21 mouse cellular contexts compared by ENCODE assay signal in genomic region chr14:67538696-67539095, GRCm38 (mm10).
DNase-seq lines count a peak whose midpoint lies in the region; ATAC-seq and TF ChIP-seq lines count a peak whose summit lies in the region.
"Had no signal": no experiment of that assay in that cellular context is flagged by ENCODE, and none has a peak within 500 bp of the region (broad histone marks: within the 10 kb centered on the region; RNA-seq: fewer than 3 reads in every experiment).

No protein-coding gene starts in this region.

- no peak overlapping the region for H3K4me3 ChIP-seq in heart, embryonic 11.5 days (ENCODE audit: low read depth, low read length)
- no peak overlapping the region for H3K4me3 ChIP-seq in heart, postnatal 0 days (ENCODE audit: low read depth, low read length)
- H3K4me3 ChIP-seq: embryonic facial prominence, embryonic 12.5 days; forebrain, embryonic 10.5 days; heart, adult 2 months; hindbrain, embryonic 12.5 days had no signal

- H3K27me3 ChIP-seq in heart, embryonic 11.5 days (ENCODE audit: control insufficient read depth, insufficient read depth, low read length), result no peaks in the 10 kb centered on the region
- no peaks in the 10 kb centered on the region for H3K27me3 ChIP-seq in heart, postnatal 0 days (ENCODE audit: control insufficient read depth, insufficient read depth, low read length)
- H3K27me3 ChIP-seq: embryonic facial prominence, embryonic 12.5 days; hindbrain, embryonic 12.5 days had no signal

- TF ChIP-seq EP300 in heart, postnatal 0 days (IDR thresholded peaks at IDR 0.05; ENCODE audit: low read depth), result no peak

- H3K4me1 ChIP-seq in heart, embryonic 11.5 days (ENCODE audit: control insufficient read depth, insufficient read depth, low read length), result 0 out of 2 replicates have a peak, but pooled peaks cover 2% of the 10 kb centered on the region
- 0 out of 2 replicates have a peak, but pooled peaks cover 4% of the 10 kb centered on the region for H3K4me1 ChIP-seq in heart, postnatal 0 days (ENCODE audit: control insufficient read depth, insufficient read depth)

- H3K9ac ChIP-seq in heart, embryonic 11.5 days (ENCODE audit: low read depth, low read length), result no peak overlapping the region
- H3K9ac ChIP-seq in heart, postnatal 0 days (replicated peaks; ENCODE audit: low read depth, low read length), result no peak overlapping the region
- H3K9ac ChIP-seq: embryonic facial prominence, embryonic 12.5 days; hindbrain, embryonic 12.5 days had no signal

- WGBS in heart, embryonic 11.5 days (ENCODE audit: insufficient replicate concordance), result 53% methylated on average over 9 of the region's 9 CpGs
- WGBS in heart, postnatal 0 days, result 46% methylated on average over 9 of the region's 9 CpGs

- H3K9me3 ChIP-seq in heart, embryonic 11.5 days (replicated peaks; ENCODE audit: control insufficient read depth, low read length), result peaks cover 2% of the 10 kb centered on the region
- H3K9me3 ChIP-seq in heart, postnatal 0 days (replicated peaks; ENCODE audit: control insufficient read depth, low read length), result peaks cover 8% of the 10 kb centered on the region; the same call in 1 of the 2 replicates

- no peaks in the 10 kb centered on the region for H3K36me3 ChIP-seq in heart, embryonic 11.5 days (ENCODE audit: control insufficient read depth, insufficient read depth, low read length)
- H3K36me3 ChIP-seq in heart, postnatal 0 days (replicated peaks; ENCODE audit: control insufficient read depth, insufficient read depth, low read length), result no peaks in the 10 kb centered on the region
- H3K36me3 ChIP-seq: embryonic facial prominence, embryonic 12.5 days; forebrain, embryonic 10.5 days; hindbrain, embryonic 12.5 days had no signal

- DNase-seq in heart, adult 8-10 months (ENCODE audit: low spot score), result peak; percentile 13
- DNase-seq in heart, postnatal 0 days (ENCODE audit: low spot score), result no peak
- DNase-seq in heart, postnatal 36 days, result peak; percentile 6 to 16
- no peak for DNase-seq in kidney, adult 9 months
- no peak for DNase-seq in spleen, postnatal 4 days (ENCODE audit: low spot score in 2 of 2)
- DNase-seq: adrenal gland, adult 2 months; adrenal gland, postnatal 36 days; cerebellum, adult 2 months; cerebellum, postnatal 10 days; embryo, embryonic 11 days; gastrocnemius, postnatal 36 days; kidney, adult 8-10 months had no signal

- intact Hi-C loops in heart, postnatal 36 days (cut with DNase I), result no loop called here

- H3K27ac ChIP-seq in heart, embryonic 11.5 days (ENCODE audit: low read depth, low read length), result no peak overlapping the region
- no peak overlapping the region for H3K27ac ChIP-seq in heart, postnatal 0 days (ENCODE audit: low read depth)
- H3K27ac ChIP-seq: forebrain, embryonic 10.5 days; heart, adult 2 months; hindbrain, embryonic 12.5 days had no signal

- 0 out of 2 replicates have a peak, but pooled peaks have one; percentile 1 for TF ChIP-seq CTCF in heart, postnatal 0 days (IDR thresholded peaks at IDR 0.05; ENCODE audit: low read depth)

- no peak for ATAC-seq in heart, embryonic 11.5 days (replicated peaks; ENCODE audit: insufficient number of reproducible peaks, low FRiP score, low TSS enrichment)
- ATAC-seq in heart, postnatal 0 days (ENCODE audit: insufficient read depth, low read depth), result no peak
- ATAC-seq: forebrain, embryonic 14.5 days; hindbrain, embryonic 16.5 days; inflammation-experienced regulatory T-cells, adult 6 months; intestine, postnatal 0 days had no signal

- no peak overlapping the region for H3K4me2 ChIP-seq in heart, embryonic 11.5 days
- H3K4me2 ChIP-seq in heart, postnatal 0 days (ENCODE audit: low read depth, low read length), result no peak overlapping the region
- H3K4me2 ChIP-seq: embryonic facial prominence, embryonic 12.5 days; hindbrain, embryonic 12.5 days had no signal

Comparison
In these comparisons a context has a peak if more than half of its experiments do, and no peak if none do; other contexts are left out.
1. DNase-seq: peak in heart, adult 8-10 months (single experiment) and heart, postnatal 36 days (2 of 2); none in heart, postnatal 0 days (single experiment), kidney, adult 9 months (single experiment) and spleen, postnatal 4 days (0 of 2).